Mouse (Mus musculus): ENCODE results near the gene Fshr.

- TF ChIP-seq CHD2 (IDR thresholded peaks at IDR 0.05; ENCODE audit: low read depth, low read length) (no peak), HCFC1 (IDR thresholded peaks at IDR 0.05; ENCODE audit: borderline replicate concordance, insufficient read depth, low read length) (no peak)
Observed at GRCm38 (mm10) chr17:89164773-89165172, 35.7 kb downstream of the Fshr start.

Measured in ES-E14 (cell line).